Mouse (Mus musculus): ENCODE measurements at regions not wholly inside any gene's neighbourhood (a gene's known extent, or its start where the extent isn't known, plus 50 kb on each side); places are given as distances from the start of the nearest gene placed in this dataset.
A peak's percentile ranks its signal among the peaks of the same experiment; 100 is the strongest.

DNA sequence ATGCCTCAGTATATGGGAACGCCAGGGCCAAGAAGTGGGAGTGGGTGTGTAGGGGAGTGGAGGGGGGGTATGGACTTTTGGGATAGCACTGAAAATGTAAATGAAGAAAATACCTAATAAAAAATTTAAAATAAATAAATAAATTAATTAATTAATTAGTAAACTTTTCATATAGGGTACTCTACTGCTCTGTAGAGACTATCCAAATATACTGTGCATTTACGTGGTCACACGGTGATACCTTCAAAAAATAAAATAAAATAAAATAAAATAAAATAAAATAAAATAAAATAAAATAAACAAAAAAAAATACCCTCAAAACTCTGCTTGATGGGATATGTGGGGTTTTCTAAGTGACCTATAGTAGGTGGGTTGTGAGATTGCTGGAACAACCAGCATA is 479.2 kb upstream of the Atp2b1 start:
- DNase-seq (ENCODE audit: low spot score in 2 of 2) = no peak

DNA sequence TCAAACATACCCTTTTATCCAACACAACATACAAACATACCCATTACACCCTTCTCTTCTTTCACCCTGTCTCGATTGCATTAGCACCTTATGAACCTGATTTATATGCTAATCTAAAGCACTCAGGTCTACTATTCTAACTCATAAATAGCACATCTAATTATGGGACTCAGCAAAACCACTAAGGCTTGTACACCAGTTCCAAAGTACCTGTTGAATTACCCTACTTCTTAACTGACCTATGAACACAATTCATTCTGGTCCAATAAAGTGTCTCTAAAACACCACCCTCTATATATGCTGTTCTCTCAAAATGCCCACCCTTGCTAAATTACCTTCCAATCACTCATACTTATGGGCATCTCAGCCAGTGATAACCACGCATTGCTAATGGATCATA is 452.7 kb upstream of the Atp2b1 start:
- no peak for DNase-seq (ENCODE audit: low spot score in 2 of 2)

DNA sequence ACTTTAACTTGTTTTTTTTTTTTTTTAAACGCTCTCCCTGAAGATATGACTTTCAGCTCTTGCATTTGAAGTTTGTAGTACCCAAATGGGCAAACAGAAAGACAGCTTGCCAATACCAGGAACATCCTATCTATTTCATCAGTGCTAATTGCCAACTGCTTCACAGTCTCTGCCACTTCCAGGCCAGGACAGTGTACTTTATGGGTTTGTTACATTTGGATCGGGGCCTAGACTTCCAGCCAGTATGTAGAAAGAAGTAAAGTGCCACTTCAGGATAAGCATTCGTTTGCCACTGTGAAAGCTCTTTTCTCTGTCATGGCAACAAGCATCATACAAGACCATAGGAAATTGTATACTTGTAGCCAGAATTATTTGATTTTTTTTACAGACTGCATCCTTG is 439.6 kb upstream of the Atp2b1 start:
- DNase-seq (ENCODE audit: low spot score in 2 of 2) = no peak

DNA sequence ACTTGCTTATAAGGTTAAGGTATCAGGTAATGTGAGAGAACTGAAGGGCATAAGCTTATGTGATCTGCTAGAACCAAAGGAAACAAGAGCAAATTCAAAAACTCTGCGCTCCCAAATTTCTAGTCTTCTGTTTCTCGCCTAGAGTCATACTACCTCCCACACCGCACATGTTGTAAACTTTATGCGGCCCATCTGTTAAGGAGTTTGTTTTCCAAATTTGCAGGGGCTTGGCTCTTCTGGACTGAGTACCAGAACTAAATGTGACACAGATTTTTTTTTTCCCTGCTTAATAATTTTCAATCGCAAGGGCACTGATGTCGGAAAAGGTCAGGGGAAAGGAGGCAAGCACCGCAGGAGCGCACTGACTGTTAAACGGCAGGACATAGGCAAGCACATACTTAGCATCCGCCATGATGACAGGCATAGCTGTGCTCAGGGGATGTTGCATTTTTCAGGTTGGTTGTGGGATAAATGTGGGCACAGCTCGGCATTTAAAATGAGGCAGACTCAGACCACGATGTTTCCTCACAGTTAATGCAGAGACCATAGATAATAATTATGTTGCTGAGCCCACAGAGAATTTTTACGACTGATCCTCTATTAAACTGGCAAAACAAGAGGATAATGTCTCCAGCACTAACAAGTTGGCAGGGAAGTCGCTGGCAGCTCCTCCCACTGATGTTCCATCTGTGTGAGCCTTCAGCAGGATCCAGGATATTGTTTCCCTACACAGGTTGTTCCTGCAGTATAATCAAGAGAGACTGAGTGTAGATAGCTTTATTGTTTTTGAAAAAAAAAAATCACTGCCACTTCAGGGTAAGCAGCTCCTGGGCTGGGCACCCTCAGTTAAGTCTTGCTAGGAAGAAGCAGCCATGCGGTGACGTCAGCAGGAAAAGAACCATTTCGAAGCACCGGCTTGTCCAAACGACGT is 428.2 kb upstream of the Atp2b1 start:
- DNase-seq (ENCODE audit: low spot score in 2 of 2) = peak in 1 of 2 experiments; percentile 18

DNA sequence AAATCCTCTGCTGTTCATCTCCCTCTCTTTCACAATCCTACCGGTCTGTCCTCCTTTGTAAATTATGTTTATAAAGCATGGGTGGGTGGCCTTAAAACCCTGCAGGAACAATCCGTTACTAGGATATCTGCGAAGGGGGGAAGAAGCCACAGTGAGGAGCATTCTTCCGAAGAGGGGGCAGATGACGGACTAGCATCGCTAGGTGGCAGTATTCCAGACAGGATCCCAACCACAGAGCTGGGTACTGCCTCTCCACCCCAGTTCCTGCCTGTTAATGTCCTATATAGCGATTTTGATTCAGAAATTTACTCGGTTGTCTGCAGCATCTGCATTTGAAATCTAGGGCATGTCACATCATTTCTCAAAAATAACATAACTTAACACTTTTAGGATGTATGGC is 419.9 kb upstream of the Atp2b1 start:
- peak; percentile 30 to 56 for DNase-seq (ENCODE audit: low spot score in 2 of 2)

DNA sequence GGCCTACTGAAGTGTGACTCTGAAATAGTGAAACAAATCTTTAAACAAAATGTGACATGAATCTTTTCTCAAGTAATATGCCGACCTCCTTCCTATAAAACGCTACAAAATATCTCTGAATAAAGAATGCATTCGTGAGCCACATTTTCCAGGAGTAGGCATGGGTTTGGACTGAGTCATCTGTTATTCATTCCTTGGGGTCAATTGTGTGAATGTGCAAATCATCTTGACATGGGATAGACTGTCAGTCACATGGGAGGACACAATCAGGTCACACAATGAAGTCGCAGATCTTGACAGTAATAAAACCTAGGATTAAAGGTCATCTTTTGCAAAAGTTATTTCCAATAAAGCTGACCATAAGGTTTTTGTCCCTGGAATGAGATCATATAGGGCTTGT is 418.0 kb upstream of the Atp2b1 start:
- no peak for DNase-seq (ENCODE audit: low spot score in 2 of 2)

DNA sequence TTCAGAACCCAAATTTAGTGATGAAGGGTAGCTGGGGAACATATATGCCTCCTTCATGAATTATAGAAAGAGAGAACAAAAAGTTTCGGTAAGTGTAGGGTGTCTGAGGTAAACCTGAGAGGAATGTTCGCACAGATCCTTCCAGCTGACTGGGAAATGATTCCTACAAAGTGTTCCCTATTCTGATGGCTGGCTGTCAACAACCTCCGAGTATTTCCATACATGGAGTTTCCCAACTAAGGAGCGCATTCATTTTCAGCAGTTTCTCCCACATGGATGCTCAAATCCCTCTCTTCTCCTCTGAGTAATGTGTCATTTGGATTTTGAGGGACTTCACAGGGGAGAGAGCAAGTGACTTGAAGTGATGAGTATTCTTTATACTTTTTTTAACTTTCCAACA is 413.9 kb upstream of the Atp2b1 start:
- DNase-seq (ENCODE audit: low spot score in 2 of 2) = no peak

DNA sequence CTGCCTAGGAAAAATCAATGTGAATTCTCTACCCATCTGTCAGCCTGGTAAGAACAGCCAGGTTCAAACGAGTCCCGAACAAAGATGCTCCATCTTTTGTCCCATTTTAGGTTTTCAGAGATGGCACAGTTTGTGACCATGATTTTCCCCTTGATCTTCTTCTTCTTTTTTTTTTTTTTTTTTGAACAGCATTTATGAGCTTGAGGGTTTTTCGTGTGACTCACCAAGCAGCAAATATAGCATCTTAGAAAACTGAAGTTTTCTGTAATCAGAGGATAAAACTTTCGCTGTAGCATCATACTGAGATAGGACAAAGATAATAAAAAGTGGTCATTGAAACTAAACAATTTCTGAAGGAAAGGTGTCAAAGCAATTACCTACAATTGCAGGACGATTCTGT is 412.6 kb upstream of the Atp2b1 start:
- DNase-seq (ENCODE audit: low spot score in 2 of 2) = no peak

DNA sequence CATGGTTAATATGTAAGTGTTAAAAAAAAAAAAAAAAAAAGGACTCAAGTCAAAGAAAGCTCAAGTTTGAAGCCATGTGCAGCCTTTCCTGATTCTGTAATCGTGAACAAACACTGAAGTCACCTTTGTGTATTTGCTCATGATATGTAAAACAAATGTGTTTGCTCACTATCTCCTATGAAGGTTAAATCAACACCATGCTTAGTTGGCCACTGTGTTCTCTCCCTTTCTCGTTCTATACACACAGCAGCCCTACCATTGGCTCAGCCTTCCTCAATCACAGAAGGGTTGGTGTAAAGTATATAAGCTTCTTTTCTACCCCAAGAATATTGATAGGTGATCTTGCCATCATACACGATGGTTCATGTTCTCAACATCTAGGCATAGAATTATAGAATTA is 409.7 kb upstream of the Atp2b1 start:
- no peak for DNase-seq (ENCODE audit: low spot score in 2 of 2)

DNA sequence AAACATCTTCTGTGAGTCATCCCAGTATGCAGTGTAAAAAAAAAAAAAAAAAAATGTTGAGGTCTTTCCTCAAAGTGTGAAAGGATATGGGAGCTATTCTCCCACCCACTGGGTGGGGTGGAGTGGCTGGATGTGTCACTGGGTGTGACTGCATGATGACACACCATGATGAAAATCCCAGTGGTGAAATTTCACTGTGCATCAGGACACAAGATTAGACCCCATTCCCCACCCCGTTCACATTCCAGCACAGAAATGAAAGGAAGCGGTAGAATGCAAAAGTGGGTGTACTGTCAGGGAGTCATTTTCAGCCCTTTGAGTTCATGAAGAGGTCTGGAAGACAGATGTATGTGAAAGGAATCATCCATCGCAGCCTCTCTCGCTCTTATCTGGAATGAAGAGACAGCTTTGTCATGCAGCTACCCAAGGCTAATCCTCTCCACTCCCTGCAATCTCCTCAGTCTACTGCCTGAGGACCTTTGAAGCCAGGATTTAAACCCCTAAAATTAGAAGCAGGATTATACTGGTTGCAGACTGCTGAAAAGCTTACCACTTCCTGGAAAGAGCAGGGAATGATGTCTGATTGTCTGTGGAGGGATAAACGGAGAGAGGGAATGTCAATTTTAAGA is 405.6 kb upstream of the Atp2b1 start:
- peak in 1 of 2 experiments; percentile 18 for DNase-seq (ENCODE audit: low spot score in 2 of 2)

DNA sequence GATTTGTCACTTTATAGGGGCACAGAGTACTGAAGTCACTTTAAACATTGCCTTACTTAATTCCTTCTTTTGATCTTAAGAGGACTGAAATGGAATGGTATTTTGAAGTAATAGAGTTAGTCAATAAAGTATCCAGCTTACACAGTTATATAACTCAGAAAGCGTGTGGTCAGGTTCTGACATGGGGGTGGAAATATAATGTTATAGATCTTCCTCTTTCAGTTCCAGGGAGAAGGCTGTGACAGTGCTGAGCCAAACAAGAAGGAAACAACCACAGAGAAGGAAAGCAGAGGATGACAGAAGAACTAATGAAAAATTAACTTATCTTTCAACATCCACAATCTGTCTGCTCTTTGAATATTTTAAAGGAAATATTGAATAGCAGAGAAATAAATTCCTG is 399.4 kb upstream of the Atp2b1 start:
- DNase-seq (ENCODE audit: low spot score in 2 of 2) = no peak

DNA sequence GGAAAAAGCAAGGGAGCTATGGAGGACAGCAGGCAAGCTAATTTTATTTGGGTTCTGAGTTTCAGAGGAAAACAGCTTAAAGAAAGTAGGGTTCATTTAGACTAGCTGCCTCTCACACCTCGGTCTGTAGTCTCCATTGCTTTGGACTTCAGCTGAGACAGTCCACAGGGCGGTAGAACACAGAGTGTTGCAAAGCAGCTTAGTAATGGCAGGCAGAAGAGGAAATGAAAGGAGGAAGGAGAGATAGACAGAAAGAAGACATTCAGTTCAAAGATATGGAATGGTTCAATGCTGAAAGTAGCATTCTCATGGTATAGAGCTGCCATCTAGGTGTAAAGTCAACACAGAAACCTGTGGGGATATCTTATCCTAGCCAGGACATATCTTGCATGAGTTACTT is 396.6 kb upstream of the Atp2b1 start:
- no peak for DNase-seq (ENCODE audit: low spot score in 2 of 2)

DNA sequence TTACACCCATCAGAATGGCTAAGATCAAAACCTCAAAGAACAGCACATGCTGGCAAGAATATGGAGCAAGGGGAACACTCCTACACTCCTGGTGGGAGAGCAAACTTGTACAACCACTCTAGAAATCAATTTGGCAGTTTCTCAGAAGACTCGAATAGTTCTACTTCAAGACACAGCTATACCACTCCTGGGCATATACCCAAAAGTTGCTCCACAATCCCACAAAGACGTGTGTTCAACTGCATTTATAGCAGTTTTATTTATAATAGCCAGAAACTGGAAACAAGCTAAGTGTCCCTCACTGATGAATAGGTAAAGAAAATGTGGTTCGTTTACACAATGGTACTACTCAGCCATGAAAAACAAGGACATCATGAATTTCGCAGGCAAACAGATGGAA is 384.6 kb upstream of the Atp2b1 start:
- no peak for DNase-seq (ENCODE audit: low spot score in 2 of 2)

DNA sequence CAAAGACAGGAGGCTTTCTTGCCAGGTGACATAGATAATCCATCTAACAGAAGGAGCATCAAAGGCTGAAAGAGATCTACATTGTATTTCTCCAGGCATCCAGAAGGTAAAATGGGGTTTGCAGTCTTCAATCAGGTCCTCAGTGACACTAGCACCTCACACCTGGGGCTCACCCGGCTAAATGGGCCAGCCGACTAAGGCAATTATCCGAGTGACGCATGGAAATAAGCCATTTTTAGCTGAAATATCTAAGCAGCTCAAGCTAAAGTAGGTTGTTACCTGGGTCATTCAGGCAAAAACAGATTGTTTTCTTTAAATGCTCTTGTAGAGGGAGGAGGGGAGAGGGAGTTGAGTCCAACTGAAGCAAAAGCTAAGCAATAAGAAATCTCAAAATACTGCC is 382.8 kb upstream of the Atp2b1 start:
- DNase-seq (ENCODE audit: low spot score in 2 of 2) = no peak

DNA sequence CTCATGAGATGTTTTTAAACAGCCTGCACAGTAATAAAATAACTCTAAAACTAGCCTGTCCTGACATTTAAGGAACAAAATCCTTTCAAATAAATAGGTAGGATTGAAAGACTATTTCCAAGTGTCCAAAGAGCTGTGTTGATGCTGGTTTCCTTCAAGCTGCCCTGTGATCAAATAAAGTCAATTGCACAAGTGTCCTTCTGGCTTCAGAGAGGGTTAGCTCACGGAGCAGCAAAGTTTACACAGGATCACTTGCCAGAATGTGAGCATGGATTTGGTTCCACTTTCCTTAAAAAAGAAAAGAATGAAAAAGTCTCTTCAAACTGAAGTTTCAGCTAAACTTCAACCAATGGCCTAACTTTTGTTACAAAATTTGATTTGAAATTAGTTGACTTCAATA is 375.5 kb upstream of the Atp2b1 start:
- no peak for DNase-seq (ENCODE audit: low spot score in 2 of 2)

DNA sequence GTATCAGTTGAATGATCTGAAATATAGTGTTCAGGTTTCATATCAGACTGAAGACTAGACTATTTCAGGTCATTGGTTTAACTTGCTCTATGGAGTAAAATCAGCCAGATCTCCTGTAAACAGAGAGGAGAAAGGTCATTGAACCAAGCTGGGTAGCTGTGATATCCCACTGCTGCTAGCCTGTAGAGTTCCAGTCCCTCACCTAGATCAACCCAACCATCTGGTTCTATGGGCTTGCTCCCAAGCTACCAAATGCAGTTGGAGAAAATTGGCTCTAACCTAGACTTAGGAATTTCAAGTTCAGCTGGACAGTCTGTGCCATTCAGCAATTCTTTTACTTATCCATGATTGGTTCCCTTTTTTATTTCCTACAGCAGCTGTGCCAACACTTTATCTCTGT is 373.1 kb upstream of the Atp2b1 start:
- DNase-seq (ENCODE audit: low spot score in 2 of 2) = no peak

DNA sequence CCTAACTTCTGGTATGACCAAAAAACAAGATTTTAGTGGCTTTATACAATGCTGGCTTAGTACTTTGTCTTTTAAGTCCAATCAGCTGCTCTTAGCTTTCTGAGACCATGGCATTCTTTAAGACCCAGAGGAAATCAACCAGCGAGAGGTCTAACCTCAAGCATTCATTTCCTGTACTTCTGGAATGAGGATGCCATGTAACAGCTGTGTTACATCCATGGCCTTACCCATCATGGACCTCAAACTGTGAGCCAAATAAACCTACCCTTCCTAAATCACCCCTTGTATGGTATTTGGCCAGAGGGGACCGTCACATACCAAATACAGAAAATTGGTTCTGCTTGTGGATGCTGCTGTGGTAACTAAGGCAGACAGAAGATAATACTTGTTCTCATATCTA is 372.1 kb upstream of the Atp2b1 start:
- DNase-seq (ENCODE audit: low spot score in 2 of 2) = no peak

DNA sequence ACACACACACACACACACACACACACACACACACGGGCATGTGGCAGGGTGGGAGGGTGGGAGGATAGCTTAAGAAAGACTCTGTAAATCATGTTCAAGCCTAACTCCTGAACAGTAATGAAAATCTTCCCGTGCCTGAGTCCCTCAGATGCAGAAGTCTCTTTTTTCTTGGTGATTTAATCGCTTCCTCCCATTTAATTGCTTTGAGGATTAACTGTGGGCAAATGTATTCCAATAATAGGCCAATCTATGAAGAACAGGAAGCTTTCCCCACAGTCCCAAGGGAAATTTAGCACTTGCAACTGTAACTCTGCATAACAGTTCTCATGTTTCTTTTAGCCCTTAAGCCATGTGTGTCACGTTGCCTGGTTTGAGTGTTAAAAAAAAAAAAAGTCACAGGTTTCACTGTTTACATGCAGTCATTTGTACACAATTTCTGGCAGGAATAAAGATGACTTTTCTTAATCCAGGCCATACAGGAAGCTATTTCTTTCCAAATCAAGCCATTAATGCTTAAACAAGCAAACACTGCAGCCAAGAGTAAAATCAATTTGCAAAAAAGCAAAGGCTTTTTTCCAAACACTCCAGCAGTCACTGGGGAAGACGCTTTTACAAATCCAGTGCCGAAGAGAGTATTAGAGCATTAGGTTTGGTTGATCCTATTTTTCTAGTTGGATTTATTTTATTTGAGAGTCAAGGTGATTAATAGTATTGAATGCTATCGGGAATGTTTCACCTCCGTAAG is 370.8 kb upstream of the Atp2b1 start:
- DNase-seq (ENCODE audit: low spot score in 2 of 2) = no peak

DNA sequence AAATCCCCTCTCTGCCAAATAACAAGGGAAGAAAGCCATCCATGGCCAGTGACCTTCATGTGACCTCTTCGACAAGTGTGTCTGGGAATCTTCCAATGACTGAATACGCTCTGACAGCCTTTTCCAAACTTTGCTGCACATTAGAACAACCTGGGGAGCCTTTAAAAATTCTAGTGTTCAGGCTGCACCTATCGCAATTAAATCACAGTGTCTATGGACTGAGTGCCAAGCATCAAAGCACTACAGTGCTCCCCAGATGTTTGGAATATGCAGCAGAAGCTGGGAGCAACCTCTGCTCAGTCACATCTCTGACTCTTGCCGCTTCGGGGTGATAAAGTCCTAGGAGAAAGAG is 370.2 kb upstream of the Atp2b1 start:
- no peak for DNase-seq (ENCODE audit: low spot score in 2 of 2)

DNA sequence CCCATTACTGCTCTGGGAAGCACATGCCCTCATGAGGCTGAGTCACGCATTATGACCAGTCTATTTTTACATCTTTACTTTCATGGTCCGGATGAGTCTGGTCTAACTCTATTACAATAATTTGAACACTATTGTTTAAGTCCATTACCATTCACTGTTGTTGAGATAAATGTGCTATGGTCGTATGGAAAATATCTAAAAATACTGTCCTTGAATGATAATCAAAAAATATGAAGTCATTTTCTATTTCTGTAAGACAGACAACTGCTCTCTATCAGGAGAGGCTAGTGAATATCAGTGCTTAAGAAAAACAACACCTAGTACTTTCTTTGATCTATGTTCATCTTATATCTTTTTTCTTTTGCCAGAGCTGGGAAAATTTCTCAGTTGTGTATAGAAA is 359.6 kb upstream of the Atp2b1 start:
- DNase-seq (ENCODE audit: low spot score in 2 of 2) = no peak

DNA sequence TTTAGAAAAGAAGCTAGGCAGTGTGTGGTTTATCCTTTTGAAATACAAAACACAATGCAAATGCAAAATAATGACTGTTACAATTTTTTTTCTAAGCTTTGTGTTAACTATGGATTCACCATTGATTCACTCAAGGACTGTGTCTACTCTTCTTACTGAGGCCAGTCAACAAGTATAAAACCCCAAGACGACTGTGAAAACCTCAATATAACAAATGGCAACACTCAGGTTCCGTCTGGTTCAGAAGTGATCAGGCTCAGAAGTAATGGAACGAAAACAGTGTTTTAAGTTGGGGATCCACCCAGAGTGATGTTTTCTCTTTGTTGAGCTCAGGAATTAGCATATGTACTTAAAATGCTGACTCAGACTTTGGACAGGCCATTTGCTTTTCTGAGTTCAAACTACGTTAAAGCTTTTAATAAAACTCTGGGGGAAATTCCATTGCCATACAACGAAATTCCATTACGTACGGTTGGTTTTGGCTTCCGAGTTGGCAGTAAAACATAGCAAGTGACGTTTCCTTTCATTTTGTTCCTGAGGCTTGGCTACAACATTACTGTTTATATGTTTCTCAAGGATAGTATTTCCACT is 356.6 kb upstream of the Atp2b1 start:
- no peak for DNase-seq (ENCODE audit: low spot score in 2 of 2)

DNA sequence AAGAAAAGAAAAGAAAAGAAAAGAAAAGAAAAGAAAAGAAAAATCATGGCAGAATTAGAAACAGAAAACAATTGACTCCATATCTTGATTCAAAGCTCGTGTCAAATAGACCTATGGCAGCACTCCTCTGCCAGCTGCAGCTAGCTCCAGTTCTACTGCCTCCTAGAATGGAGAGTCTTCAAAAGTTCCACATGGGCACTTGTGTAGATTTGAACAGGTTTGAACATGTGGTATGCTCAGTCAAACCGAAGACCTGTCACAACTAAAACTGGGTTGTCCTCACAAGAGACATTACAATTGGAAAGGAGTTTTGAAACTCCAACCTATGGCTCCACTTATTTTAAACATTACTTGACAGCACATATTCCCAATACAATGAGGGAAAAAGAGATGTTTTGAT is 355.6 kb upstream of the Atp2b1 start:
- DNase-seq (ENCODE audit: low spot score in 2 of 2) = no peak

Measured in urinary bladder, postnatal 36 days (tissue).